Mouse (Mus musculus) cerebellum, adult 11-12 months (tissue): Measurements from ENCODE around the gene Apobr.

ENCODE experiments used
- DNase-seq: peaks from one replicate; pipeline ENCODE4 v3.0.0; 2022

Apobr gene

GRCm38 (mm10) chr7:126601896-126602295 lies 17.2 kb downstream of the Apobr start:
- DNase-seq, result no peak

GRCm38 (mm10) chr7:126602650-126603049 lies 17.9 kb downstream of the Apobr start:
- DNase-seq, result no peak

GRCm38 (mm10) chr7:126606611-126607010 lies 21.9 kb downstream of the Apobr start:
- no peak for DNase-seq

DNA sequence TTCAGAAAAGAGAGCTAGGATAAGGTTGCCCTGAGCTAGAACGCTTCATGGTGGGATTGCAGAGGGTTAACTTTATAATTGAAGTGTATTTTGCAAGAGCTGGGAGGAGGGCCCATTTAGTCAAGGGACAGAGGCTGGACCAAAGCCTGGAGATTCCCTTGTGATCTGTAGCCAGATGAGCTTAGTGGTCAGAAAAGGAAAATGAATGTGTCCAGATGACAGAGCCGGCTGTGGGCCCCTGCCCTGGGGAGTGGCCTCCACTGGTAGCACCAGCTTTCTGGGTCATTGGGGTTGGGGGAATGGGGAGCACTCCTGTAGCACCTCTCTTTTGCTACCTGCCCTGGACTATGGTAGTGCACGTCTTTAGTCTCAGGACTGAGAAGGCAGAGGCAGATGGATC lies 22.3 kb downstream of the Apobr start:
- DNase-seq, result no peak

DNA sequence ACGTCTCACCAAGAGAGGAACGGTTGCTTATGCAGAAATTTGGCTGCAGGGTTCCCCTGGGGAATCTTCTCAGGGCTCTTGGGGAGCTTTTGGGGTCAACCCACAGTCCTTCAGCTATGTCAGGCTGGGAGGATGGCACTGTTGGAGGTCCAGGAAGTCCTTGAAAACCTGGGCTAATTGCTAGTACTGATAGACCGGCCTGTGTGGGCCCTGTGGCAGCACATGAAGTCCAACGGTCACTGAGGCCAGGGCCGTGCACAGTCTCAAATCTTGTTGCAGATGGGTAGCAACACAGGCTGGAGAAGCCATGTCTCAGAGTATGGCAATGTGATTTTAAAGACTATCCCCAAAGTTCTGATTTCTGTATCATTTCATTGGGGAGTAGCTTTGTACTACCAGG lies 23.1 kb downstream of the Apobr start:
- no peak for DNase-seq

DNA sequence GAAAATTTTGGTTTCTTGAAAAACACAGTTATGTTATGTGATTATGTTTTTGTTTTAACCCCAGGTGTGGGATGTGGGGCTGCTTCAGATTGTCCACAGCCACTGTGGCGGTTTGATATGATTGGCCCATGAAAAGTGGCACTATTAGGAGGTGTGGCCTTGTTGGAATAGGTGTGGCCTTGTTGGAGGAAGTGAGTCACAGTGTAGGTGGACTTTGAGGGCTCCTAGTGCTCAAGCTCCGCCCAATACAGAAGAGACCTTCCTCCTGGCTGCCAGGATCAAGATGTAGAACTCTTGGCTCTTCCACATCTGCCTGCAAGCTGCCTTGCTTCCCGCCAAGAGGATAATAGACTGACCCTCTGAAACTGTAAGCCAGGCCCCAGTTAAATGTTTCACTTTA lies 28.0 kb downstream of the Apobr start:
- no peak for DNase-seq

GRCm38 (mm10) chr7:126616707-126617106 lies 32.0 kb downstream of the Apobr start:
- no peak for DNase-seq

- DNase-seq, result no peak
Observed at GRCm38 (mm10) chr7:126619559-126620275, 35.0 kb downstream of the Apobr start.

GRCm38 (mm10) chr7:126621452-126622359 lies 37.0 kb downstream of the Apobr start:
- DNase-seq, result no peak

GRCm38 (mm10) chr7:126623381-126623780 lies 38.6 kb downstream of the Apobr start:
- no peak for DNase-seq

DNA sequence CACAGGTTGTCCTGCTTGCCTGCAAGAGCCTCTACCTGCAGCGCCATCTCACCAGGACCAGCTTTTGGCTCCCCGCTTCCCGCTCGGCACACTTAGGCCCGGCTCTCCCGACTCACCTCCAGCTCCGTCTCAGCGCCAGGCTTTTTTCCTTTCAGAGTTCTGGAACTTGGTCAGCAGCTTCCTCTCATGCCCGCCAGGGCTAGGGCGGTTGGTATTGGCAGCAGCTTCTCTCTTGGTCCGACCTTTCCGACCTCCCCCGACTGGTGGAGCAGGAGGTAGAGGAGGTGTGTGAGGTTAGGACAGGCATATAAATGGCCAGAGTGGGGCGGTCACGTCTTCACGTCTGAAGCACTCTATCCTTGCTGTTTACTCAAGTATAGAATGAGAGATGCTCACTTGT lies 40.0 kb downstream of the Apobr start:
- DNase-seq, result no peak

DNA sequence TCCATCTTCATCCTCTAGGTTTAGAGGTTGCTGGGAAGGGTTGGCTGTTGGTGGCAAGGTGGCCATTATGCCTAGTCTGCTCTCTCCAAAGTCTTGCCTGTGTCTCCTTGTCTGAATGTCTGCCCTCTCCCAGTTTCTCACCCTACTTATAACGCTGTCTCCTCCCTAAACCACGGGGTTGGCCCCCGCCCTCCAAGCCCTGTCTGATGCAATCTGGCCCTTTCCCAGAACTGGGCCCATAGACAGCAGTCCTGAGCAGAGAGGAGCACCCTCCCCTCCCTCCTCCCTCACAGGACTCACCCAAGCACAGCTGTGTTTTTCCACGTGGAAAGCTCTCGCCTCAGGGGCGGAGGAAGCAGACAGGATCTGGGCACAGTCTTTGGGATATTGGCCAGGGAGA lies 40.6 kb downstream of the Apobr start:
- peak; percentile 3 for DNase-seq

DNA sequence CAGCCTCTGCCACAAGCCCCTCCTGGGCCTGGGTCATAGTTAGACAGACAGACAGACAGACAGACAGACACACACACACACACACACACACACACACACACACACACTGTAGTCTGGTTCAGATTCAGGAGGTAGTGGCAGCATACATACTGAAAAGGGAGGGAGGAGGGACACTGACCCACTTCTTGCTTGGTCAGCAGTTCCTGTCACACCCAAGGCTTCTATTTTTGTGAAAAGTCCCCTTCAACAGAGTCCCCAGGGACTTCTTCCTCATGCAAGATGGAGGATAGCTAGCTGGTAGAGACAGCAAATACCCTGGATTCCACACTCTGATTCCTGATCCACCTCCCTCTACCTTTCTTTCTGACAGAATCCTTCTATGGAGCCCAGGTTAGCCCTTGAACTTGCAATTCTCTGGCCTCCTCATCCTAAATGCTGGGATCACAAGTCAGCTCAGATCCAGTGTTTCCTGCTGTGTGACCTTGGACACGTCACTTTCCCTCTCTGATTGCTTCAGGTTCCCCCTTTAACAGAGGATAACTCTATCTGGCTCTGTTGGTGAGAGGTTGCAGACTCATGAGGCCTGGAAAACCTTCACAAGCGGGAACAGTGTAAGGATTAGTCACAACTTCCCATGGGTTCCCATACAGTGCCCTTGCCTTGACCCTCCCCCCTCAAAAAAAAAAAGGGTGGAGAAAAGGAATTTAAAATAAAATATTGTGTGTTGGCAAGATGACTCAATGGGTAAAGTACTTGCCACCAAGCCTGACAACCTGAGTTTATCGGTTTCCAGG lies 41.3 kb downstream of the Apobr start:
- no peak for DNase-seq

- DNase-seq, result no peak
Observed at GRCm38 (mm10) chr7:126628111-126628510, 43.4 kb downstream of the Apobr start.

DNA sequence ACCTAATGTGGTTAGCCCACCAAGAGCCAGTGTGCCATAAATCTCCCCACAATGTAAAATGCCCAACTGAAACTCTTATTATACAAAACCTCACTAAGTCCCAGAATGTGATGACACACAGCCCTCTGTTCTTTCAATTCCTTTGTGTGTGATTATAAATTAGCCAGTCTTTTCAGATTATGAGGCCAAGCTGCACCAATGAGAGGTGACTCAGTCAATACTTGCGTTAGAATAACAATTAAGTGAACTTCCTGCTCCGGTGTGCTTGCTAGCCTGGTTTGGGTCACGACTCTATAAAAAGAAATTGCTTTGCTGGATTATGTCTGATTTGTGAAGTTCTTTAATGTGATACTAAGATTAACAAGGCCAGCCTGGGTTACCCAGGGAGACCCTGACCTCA lies 45.2 kb downstream of the Apobr start:
- DNase-seq, result no peak

GRCm38 (mm10) chr7:126630824-126631518 lies 46.2 kb downstream of the Apobr start, which contains the start of gene Nupr1:
Gene Nupr1, minus strand, starts transcription at chr7:126630861.
- no peak for DNase-seq

DNA sequence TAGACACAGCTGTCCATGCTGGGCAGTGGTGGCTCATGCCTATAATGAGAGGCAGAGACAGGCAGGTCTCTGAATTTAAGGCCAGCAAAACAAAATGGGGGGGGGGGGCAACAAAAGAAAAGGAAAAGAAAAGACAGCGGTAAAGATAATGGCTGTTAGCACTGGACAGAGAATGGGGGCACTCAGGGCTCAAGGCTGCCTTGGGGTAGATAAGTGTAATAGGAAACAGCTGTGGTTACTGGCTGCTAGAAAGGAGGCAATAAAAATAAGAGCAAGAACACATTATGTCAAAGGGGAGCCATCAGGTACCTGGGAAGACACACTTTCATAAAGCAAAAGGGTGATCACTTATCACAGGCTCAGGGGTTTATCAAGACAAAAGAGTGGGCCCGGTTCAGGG lies 47.7 kb downstream of the Apobr start:
- DNase-seq, result no peak

GRCm38 (mm10) chr7:126635375-126635774 lies 50.6 kb downstream of the Apobr start:
- DNase-seq, result no peak

GRCm38 (mm10) chr7:126636733-126637520 lies 52.2 kb downstream of the Apobr start:
- DNase-seq, result no peak
